Mouse (Mus musculus) lung, postnatal 0 days (tissue): ENCODE results near the gene Ms4a5.

Source experiments
- CTCF ChIP-seq: IDR thresholded peaks from 2 replicates; pipeline ENCODE4 v1.5.1; 2016; ENCODE audit warnings: antibody characterized with exemption, mild to moderate bottlenecking
- EP300 ChIP-seq: IDR thresholded peaks from 2 replicates; pipeline ENCODE4 v1.6.1; 2016; ENCODE audit warnings: antibody characterized with exemption, mild to moderate bottlenecking, control low read depth

GRCm38 (mm10) chr19:11234921-11235735 lies 48.5 kb downstream of the Ms4a5 start:
- TF ChIP-seq CTCF: no peak
- no peak for TF ChIP-seq EP300
